Mouse (Mus musculus): ENCODE measurements around the gene 1700102P08Rik. TPM values are rescaled to one million over a fixed set of nuclear protein-coding genes. Genes with fewer than 3 reads are reported as not detected.

Gene 1700102P08Rik
- polyA plus RNA-seq, 1 experiment from 2014 or later = 1.7 TPM

- peak overlapping the region; percentile 79 for H3K9ac ChIP-seq (replicated peaks)
- peak overlapping the region; percentile 95 for H3K27ac ChIP-seq (replicated peaks)
- H3K36me3 ChIP-seq = peaks cover 17% of the 10 kb centered on the region
- H3K4me1 ChIP-seq = peaks cover 49% of the 10 kb centered on the region
- peak overlapping the region; percentile 91 for H3K4me2 ChIP-seq (replicated peaks)
- WGBS = 44% methylated on average over 6 of the region's 6 CpGs
- ATAC-seq (ENCODE audit: low FRiP score, low read depth) = no peak
- peak overlapping the region; percentile 61 for H3K4me3 ChIP-seq
- no peaks in the 10 kb centered on the region for H3K9me3 ChIP-seq
- no peaks in the 10 kb centered on the region for H3K27me3 ChIP-seq
Observed at GRCm38 (mm10) chr9:108451519-108452160, 59.0 kb downstream of the 1700102P08Rik start.

GRCm38 (mm10) chr9:108452291-108452906 is 59.8 kb downstream of the 1700102P08Rik start:
- peak; percentile 74 for ATAC-seq (ENCODE audit: low FRiP score, low read depth)
- Histone ChIP-seq H3K9me3 (no peaks in the 10 kb centered on the region), H3K27ac (replicated peaks) (peak overlapping the region; percentile 54), H3K4me3 (peak overlapping the region; percentile 61), H3K9ac (replicated peaks) (peak overlapping the region; percentile 79), H3K4me2 (replicated peaks) (peak overlapping the region; percentile 91), H3K27me3 (no peaks in the 10 kb centered on the region), H3K4me1 (peaks cover 49% of the 10 kb centered on the region), H3K36me3 (peaks cover 16% of the 10 kb centered on the region)
- under 1% methylated on average over 40 of the region's 40 CpGs for WGBS

- Histone ChIP-seq H3K27ac (replicated peaks) (peak overlapping the region; percentile 54), H3K4me2 (replicated peaks) (peak overlapping the region; percentile 91), H3K27me3 (no peaks in the 10 kb centered on the region), H3K9me3 (no peaks in the 10 kb centered on the region), H3K4me1 (peaks cover 49% of the 10 kb centered on the region), H3K4me3 (peak overlapping the region; percentile 61), H3K36me3 (peaks cover 11% of the 10 kb centered on the region), H3K9ac (replicated peaks) (peak overlapping the region; percentile 79; the same call in 1 of the 2 replicates)
- WGBS = 51% methylated on average over 6 of the region's 6 CpGs
- ATAC-seq (ENCODE audit: low FRiP score, low read depth) = no peak
Observed at GRCm38 (mm10) chr9:108452911-108453310, 60.3 kb downstream of the 1700102P08Rik start.

GRCm38 (mm10) chr9:108453458-108453857 is 60.9 kb downstream of the 1700102P08Rik start:
- no peak for ATAC-seq (ENCODE audit: low FRiP score, low read depth)
- H3K27me3 ChIP-seq = no peaks in the 10 kb centered on the region
- 87% methylated on average over 4 of the region's 4 CpGs for WGBS
- H3K36me3 ChIP-seq = peaks cover 5% of the 10 kb centered on the region
- no peak overlapping the region for H3K4me3 ChIP-seq
- H3K4me2 ChIP-seq (replicated peaks) = no peak overlapping the region
- peaks cover 49% of the 10 kb centered on the region for H3K4me1 ChIP-seq
- H3K27ac ChIP-seq (replicated peaks) = peak overlapping the region; percentile 54; the same call in 1 of the 2 replicates
- no peak overlapping the region for H3K9ac ChIP-seq (replicated peaks)
- no peaks in the 10 kb centered on the region for H3K9me3 ChIP-seq

- 87% methylated on average over 6 of the region's 6 CpGs for whole genome bisulfite sequencing
- no peaks in the 10 kb centered on the region for H3K36me3 ChIP-seq
- no peaks in the 10 kb centered on the region for H3K27me3 ChIP-seq
- H3K4me3 ChIP-seq = no peak overlapping the region
- ATAC-seq (ENCODE audit: low FRiP score, low read depth) = no peak
- no peak overlapping the region for H3K4me2 ChIP-seq (replicated peaks)
- H3K9me3 ChIP-seq = no peaks in the 10 kb centered on the region
- H3K9ac ChIP-seq (replicated peaks) = no peak overlapping the region
- H3K4me1 ChIP-seq = peaks cover 39% of the 10 kb centered on the region
- no peak overlapping the region for H3K27ac ChIP-seq (replicated peaks)
Observed at GRCm38 (mm10) chr9:108454429-108454828, 61.8 kb downstream of the 1700102P08Rik start.

- Histone ChIP-seq H3K27me3 (no peaks in the 10 kb centered on the region), H3K9me3 (no peaks in the 10 kb centered on the region), H3K27ac (replicated peaks) (no peak overlapping the region), H3K4me2 (replicated peaks) (no peak overlapping the region), H3K9ac (replicated peaks) (no peak overlapping the region), H3K4me1 (peaks cover 24% of the 10 kb centered on the region), H3K4me3 (no peak overlapping the region), H3K36me3 (no peaks in the 10 kb centered on the region)
- ATAC-seq (ENCODE audit: low FRiP score, low read depth) = no peak
- 78% methylated on average over 12 of the region's 12 CpGs for WGBS
Observed at GRCm38 (mm10) chr9:108455747-108456571, 63.4 kb downstream of the 1700102P08Rik start.

- H3K27me3 ChIP-seq = no peaks in the 10 kb centered on the region
- H3K27ac ChIP-seq (replicated peaks) = no peak overlapping the region
- H3K4me2 ChIP-seq (replicated peaks) = no peak overlapping the region
- H3K4me1 ChIP-seq = peaks cover 24% of the 10 kb centered on the region
- no peaks in the 10 kb centered on the region for H3K36me3 ChIP-seq
- no peak overlapping the region for H3K4me3 ChIP-seq
- H3K9me3 ChIP-seq = no peaks in the 10 kb centered on the region
- 89% methylated on average over 10 of the region's 10 CpGs for WGBS
- ATAC-seq (ENCODE audit: low FRiP score, low read depth) = no peak
- no peak overlapping the region for H3K9ac ChIP-seq (replicated peaks)
Observed at GRCm38 (mm10) chr9:108456953-108457352, 64.3 kb downstream of the 1700102P08Rik start.

- ATAC-seq (ENCODE audit: low FRiP score, low read depth) = 0 out of 2 replicates have a peak, but pooled peaks have one; percentile 41
- Histone ChIP-seq H3K4me1 (peaks cover 10% of the 10 kb centered on the region), H3K4me3 (peak overlapping the region; percentile 94), H3K9me3 (no peaks in the 10 kb centered on the region), H3K27ac (replicated peaks) (peak overlapping the region; percentile 88), H3K36me3 (peaks cover 20% of the 10 kb centered on the region), H3K9ac (replicated peaks) (no peak overlapping the region), H3K4me2 (replicated peaks) (peak overlapping the region; percentile 92), H3K27me3 (no peaks in the 10 kb centered on the region)
- WGBS = 91% methylated on average over 1 of the region's 1 CpGs
Observed at GRCm38 (mm10) chr9:108459939-108460318, 67.3 kb downstream of the 1700102P08Rik start.

Other genes starting within 250 kb of the 1700102P08Rik start
- 4.4 and 5.0 TPM in 2 replicates for gene Bsn, start 202.4 kb upstream of the 1700102P08Rik start, polyA plus RNA-seq (2016; fragmentation: Nextera tagmentation; extraction: Ambion mirVana)
- gene Dag1, start 128.8 kb upstream of the 1700102P08Rik start, polyA plus RNA-seq (2016; fragmentation: Nextera tagmentation; extraction: Ambion mirVana) = 64.7 and 67.0 TPM in 2 replicates
- 67.9 and 78.4 TPM in 2 replicates for gene Nicn1, start 102.4 kb upstream of the 1700102P08Rik start, polyA plus RNA-seq (2016; fragmentation: Nextera tagmentation; extraction: Ambion mirVana)
- gene Amt, start 96.0 kb upstream of the 1700102P08Rik start, polyA plus RNA-seq (2016; fragmentation: Nextera tagmentation; extraction: Ambion mirVana) = 25.0 and 30.0 TPM in 2 replicates
- gene Rhoa, start 86.7 kb upstream of the 1700102P08Rik start, polyA plus RNA-seq (2016; fragmentation: Nextera tagmentation; extraction: Ambion mirVana) = 324 and 379 TPM in 2 replicates
- gene Tcta, start 86.6 kb upstream of the 1700102P08Rik start, polyA plus RNA-seq (2016; fragmentation: Nextera tagmentation; extraction: Ambion mirVana) = 39.9 and 41.7 TPM in 2 replicates
- 656 and 692 TPM in 2 replicates for gene Gpx1, start 53.9 kb upstream of the 1700102P08Rik start, polyA plus RNA-seq (2016; fragmentation: Nextera tagmentation; extraction: Ambion mirVana)
- 135 and 142 TPM in 2 replicates for gene Usp4, start 45.0 kb upstream of the 1700102P08Rik start, polyA plus RNA-seq (2016; fragmentation: Nextera tagmentation; extraction: Ambion mirVana)
- gene Ccdc36, start 35.7 kb downstream of the 1700102P08Rik start, polyA plus RNA-seq (2016; fragmentation: Nextera tagmentation; extraction: Ambion mirVana) = 1.3 and 1.7 TPM in 2 replicates
- not detected in 2 replicates for gene BC048562, start 43.7 kb downstream of the 1700102P08Rik start, polyA plus RNA-seq (2016; fragmentation: Nextera tagmentation; extraction: Ambion mirVana)
- gene Ccdc71, start 67.7 kb downstream of the 1700102P08Rik start, polyA plus RNA-seq (2016; fragmentation: Nextera tagmentation; extraction: Ambion mirVana) = 51.4 and 52.6 TPM in 2 replicates
- gene Klhdc8b, start 68.8 kb downstream of the 1700102P08Rik start, polyA plus RNA-seq (2016; fragmentation: Nextera tagmentation; extraction: Ambion mirVana) = 60.7 and 72.1 TPM in 2 replicates
- gene Lamb2, start 86.9 kb downstream of the 1700102P08Rik start, polyA plus RNA-seq (2016; fragmentation: Nextera tagmentation; extraction: Ambion mirVana) = 42.2 and 44.0 TPM in 2 replicates
- 111 and 116 TPM in 2 replicates for gene Usp19, start 97.8 kb downstream of the 1700102P08Rik start, polyA plus RNA-seq (2016; fragmentation: Nextera tagmentation; extraction: Ambion mirVana)
- gene Qars, start 114.9 kb downstream of the 1700102P08Rik start, polyA plus RNA-seq (2016; fragmentation: Nextera tagmentation; extraction: Ambion mirVana) = 83.7 and 86.3 TPM in 2 replicates
- 175 and 178 TPM in 2 replicates for gene Qrich1, start 124.0 kb downstream of the 1700102P08Rik start, polyA plus RNA-seq (2016; fragmentation: Nextera tagmentation; extraction: Ambion mirVana)
- gene Impdh2, start 167.5 kb downstream of the 1700102P08Rik start, polyA plus RNA-seq (2016; fragmentation: Nextera tagmentation; extraction: Ambion mirVana) = 133 and 143 TPM in 2 replicates
- gene Ndufaf3, start 174.6 kb downstream of the 1700102P08Rik start, polyA plus RNA-seq (2016; fragmentation: Nextera tagmentation; extraction: Ambion mirVana) = 56.9 and 58.8 TPM in 2 replicates
- gene Dalrd3, start 177.1 kb downstream of the 1700102P08Rik start, polyA plus RNA-seq (2016; fragmentation: Nextera tagmentation; extraction: Ambion mirVana) = 251 and 260 TPM in 2 replicates
- 288 and 293 TPM in 2 replicates for gene Wdr6, start 185.9 kb downstream of the 1700102P08Rik start, polyA plus RNA-seq (2016; fragmentation: Nextera tagmentation; extraction: Ambion mirVana)
- 14.7 and 16.4 TPM in 2 replicates for gene P4htm, start 204.9 kb downstream of the 1700102P08Rik start, polyA plus RNA-seq (2016; fragmentation: Nextera tagmentation; extraction: Ambion mirVana)